Mouse (Mus musculus) liver, postnatal 0 days (tissue): ENCODE measurements at regions not wholly inside any gene's neighbourhood (a gene's known extent, or its start where the extent isn't known, plus 50 kb on each side); places are given as distances from the start of the nearest gene placed in this dataset.

Experiments used
- CTCF ChIP-seq: sonication (generic); IDR thresholded peaks from 2 replicates; pipeline ENCODE4 v1.5.1; 2016; ENCODE audit warnings: antibody characterized with exemption, low read depth
- EP300 ChIP-seq: IDR thresholded peaks from 2 replicates; pipeline ENCODE4 v1.6.1; 2016; ENCODE audit warnings: antibody characterized with exemption, low read depth, mild to moderate bottlenecking

DNA sequence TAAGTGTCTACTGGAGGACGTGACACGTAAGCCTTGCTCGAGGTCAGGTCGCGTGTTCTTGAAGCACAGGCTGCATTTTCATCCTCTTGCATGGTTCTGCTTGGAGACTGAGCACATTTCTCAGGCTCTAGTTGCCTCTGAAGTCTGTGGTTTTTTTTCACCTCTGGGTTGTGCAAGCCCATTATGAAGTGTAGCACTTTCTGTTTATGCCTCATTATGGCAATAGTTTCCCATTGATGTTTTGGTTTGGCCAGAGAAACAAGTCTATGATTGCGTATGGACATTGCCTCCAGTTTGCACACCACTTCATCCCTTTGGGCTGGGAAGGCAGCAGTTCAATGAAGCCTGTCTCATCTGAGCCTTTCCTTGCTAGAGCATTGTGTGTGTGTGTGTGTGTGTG lies 72.4 kb upstream of the Nr2f2 start:
- TF ChIP-seq EP300 = no peak
- TF ChIP-seq CTCF = no peak
